In genomic region chr6:58856494-58856893, GRCm38 (mm10) we compare ENCODE assay signal across 16 mouse cellular contexts. TPM values are rescaled to one million over a fixed set of nuclear protein-coding genes. Genes with fewer than 3 reads are reported as not detected.
DNase-seq lines count a peak whose midpoint lies in the region; ATAC-seq lines count a peak whose summit lies in the region.
"Had no signal": no experiment of that assay in that cellular context is flagged by ENCODE, and none has a peak within 500 bp of the region (broad histone marks: within the 10 kb centered on the region; RNA-seq: fewer than 3 reads in every experiment).

No protein-coding gene starts in this region.

- WGBS in forebrain, embryonic 15.5 days: 68% methylated on average over 2 of the region's 2 CpGs
- 85% methylated on average over 2 of the region's 2 CpGs for WGBS in forebrain, embryonic 10.5 days
- 52% methylated on average over 2 of the region's 2 CpGs for WGBS in heart, embryonic 13.5 days
- 53% methylated on average over 2 of the region's 2 CpGs for WGBS in heart, embryonic 10.5 days
- 61% methylated on average over 2 of the region's 2 CpGs for WGBS in midbrain, embryonic 14.5 days
- 68% methylated on average over 2 of the region's 2 CpGs for WGBS in midbrain, embryonic 16.5 days

- H3K9me3 ChIP-seq in forebrain, embryonic 15.5 days: no peaks in the 10 kb centered on the region
- H3K9me3 ChIP-seq in forebrain, embryonic 10.5 days: no peaks in the 10 kb centered on the region
- H3K9me3 ChIP-seq in heart, embryonic 13.5 days: no peaks in the 10 kb centered on the region
- no peaks in the 10 kb centered on the region for H3K9me3 ChIP-seq in heart, embryonic 10.5 days
- no peaks in the 10 kb centered on the region for H3K9me3 ChIP-seq in midbrain, embryonic 14.5 days (ENCODE audit: control insufficient read depth, low read length)
- H3K9me3 ChIP-seq in midbrain, embryonic 16.5 days (replicated peaks; ENCODE audit: control insufficient read depth, low read length, poor library complexity, severe bottlenecking): no peaks in the 10 kb centered on the region
- H3K9me3 ChIP-seq: limb, embryonic 10.5 days had no signal

- no peak for ATAC-seq in forebrain, embryonic 15.5 days (replicated peaks)
- no peak for ATAC-seq in heart, embryonic 13.5 days (ENCODE audit: extremely low read depth, insufficient number of reproducible peaks, low FRiP score, low TSS enrichment)
- no peak for ATAC-seq in midbrain, embryonic 14.5 days (ENCODE audit: low FRiP score, low TSS enrichment)
- no peak; the same call in 1 of the 2 replicates for ATAC-seq in midbrain, embryonic 16.5 days
- ATAC-seq: lung, postnatal 0 days had no signal

- H3K36me3 ChIP-seq in forebrain, embryonic 15.5 days: no peaks in the 10 kb centered on the region
- H3K36me3 ChIP-seq in forebrain, embryonic 10.5 days (replicated peaks): 0 out of 2 replicates have a peak, but pooled peaks cover 2% of the 10 kb centered on the region
- H3K36me3 ChIP-seq in heart, embryonic 13.5 days: peaks cover 37% of the 10 kb centered on the region
- H3K36me3 ChIP-seq in heart, embryonic 10.5 days: peaks cover 7% of the 10 kb centered on the region; the same call in 1 of the 2 replicates
- 0 out of 2 replicates have a peak, but pooled peaks cover 4% of the 10 kb centered on the region for H3K36me3 ChIP-seq in midbrain, embryonic 14.5 days (ENCODE audit: control insufficient read depth, insufficient read depth, low read length)
- peaks cover 4% of the 10 kb centered on the region; the same call in 1 of the 2 replicates for H3K36me3 ChIP-seq in midbrain, embryonic 16.5 days (ENCODE audit: control insufficient read depth, insufficient read depth, low read length)
- H3K36me3 ChIP-seq: limb, embryonic 10.5 days had no signal

- peaks cover 30% of the 10 kb centered on the region for H3K4me1 ChIP-seq in forebrain, embryonic 15.5 days
- H3K4me1 ChIP-seq in forebrain, embryonic 10.5 days: no peaks in the 10 kb centered on the region
- H3K4me1 ChIP-seq in heart, embryonic 13.5 days: peaks cover 15% of the 10 kb centered on the region
- H3K4me1 ChIP-seq in heart, embryonic 10.5 days: 0 out of 2 replicates have a peak, but pooled peaks cover 4% of the 10 kb centered on the region
- H3K4me1 ChIP-seq in midbrain, embryonic 14.5 days (ENCODE audit: control insufficient read depth, insufficient read depth, low read length): peaks cover 5% of the 10 kb centered on the region; the same call in 1 of the 2 replicates
- H3K4me1 ChIP-seq in midbrain, embryonic 16.5 days (ENCODE audit: control insufficient read depth, insufficient read depth, low read length): peaks cover 6% of the 10 kb centered on the region; the same call in 1 of the 2 replicates
- H3K4me1 ChIP-seq: limb, embryonic 10.5 days had no signal

- H3K27me3 ChIP-seq in forebrain, embryonic 15.5 days: no peaks in the 10 kb centered on the region
- no peaks in the 10 kb centered on the region for H3K27me3 ChIP-seq in forebrain, embryonic 10.5 days (ENCODE audit: poor library complexity, severe bottlenecking)
- no peaks in the 10 kb centered on the region for H3K27me3 ChIP-seq in heart, embryonic 13.5 days (replicated peaks)
- H3K27me3 ChIP-seq in heart, embryonic 10.5 days (ENCODE audit: insufficient read depth, poor library complexity, severe bottlenecking): no peaks in the 10 kb centered on the region
- H3K27me3 ChIP-seq in midbrain, embryonic 14.5 days (ENCODE audit: control insufficient read depth, insufficient read depth, low read length): no peaks in the 10 kb centered on the region
- H3K27me3 ChIP-seq in midbrain, embryonic 16.5 days (ENCODE audit: control insufficient read depth, insufficient read depth, low read depth, low read length): no peaks in the 10 kb centered on the region

- no peak for DNase-seq in forebrain, embryonic 10.5 days (ENCODE audit: extremely low spot score, low spot score)
- DNase-seq in heart, embryonic 10.5 days (ENCODE audit: low spot score): no peak
- no peak for DNase-seq in midbrain, embryonic 14.5 days
- no peak for DNase-seq in thymus, postnatal 4 days
- DNase-seq: forebrain, postnatal 0 days; gastrocnemius, postnatal 36 days; kidney, adult 11 months; kidney, postnatal 25 days; right cerebral cortex, postnatal 25 days; thymus, postnatal 36 days had no signal

- H3K4me2 ChIP-seq in forebrain, embryonic 15.5 days (replicated peaks): no peak overlapping the region
- H3K4me2 ChIP-seq in heart, embryonic 13.5 days: no peak overlapping the region
- H3K4me2 ChIP-seq in midbrain, embryonic 14.5 days (ENCODE audit: low read length): no peak overlapping the region
- no peak overlapping the region for H3K4me2 ChIP-seq in midbrain, embryonic 16.5 days (ENCODE audit: low read length)

- peak overlapping the region; percentile 78 for H3K27ac ChIP-seq in forebrain, embryonic 15.5 days (replicated peaks)
- no peak overlapping the region for H3K27ac ChIP-seq in forebrain, embryonic 10.5 days
- 0 out of 2 replicates have a peak overlapping the region, but pooled peaks have one; percentile 8 for H3K27ac ChIP-seq in heart, embryonic 13.5 days (replicated peaks)
- no peak overlapping the region for H3K27ac ChIP-seq in heart, embryonic 10.5 days
- 0 out of 2 replicates have a peak overlapping the region, but pooled peaks have one; percentile 22 for H3K27ac ChIP-seq in midbrain, embryonic 14.5 days (replicated peaks; ENCODE audit: low read depth, low read length)
- no peak overlapping the region for H3K27ac ChIP-seq in midbrain, embryonic 16.5 days (ENCODE audit: low read length)
- H3K27ac ChIP-seq: limb, embryonic 10.5 days; liver, embryonic 14.5 days had no signal

- H3K4me3 ChIP-seq in forebrain, embryonic 15.5 days: no peak overlapping the region
- no peak overlapping the region for H3K4me3 ChIP-seq in forebrain, embryonic 10.5 days
- H3K4me3 ChIP-seq in heart, embryonic 13.5 days: no peak overlapping the region
- no peak overlapping the region for H3K4me3 ChIP-seq in heart, embryonic 10.5 days
- no peak overlapping the region for H3K4me3 ChIP-seq in midbrain, embryonic 14.5 days (replicated peaks; ENCODE audit: low read depth, low read length)
- no peak overlapping the region for H3K4me3 ChIP-seq in midbrain, embryonic 16.5 days (ENCODE audit: low read depth, low read length)
- H3K4me3 ChIP-seq: limb, embryonic 10.5 days had no signal

- no peak overlapping the region for H3K9ac ChIP-seq in forebrain, embryonic 15.5 days (replicated peaks)
- no peak overlapping the region for H3K9ac ChIP-seq in heart, embryonic 13.5 days
- H3K9ac ChIP-seq in midbrain, embryonic 14.5 days (replicated peaks; ENCODE audit: low read length): no peak overlapping the region
- no peak overlapping the region for H3K9ac ChIP-seq in midbrain, embryonic 16.5 days (ENCODE audit: low read depth, low read length)
- H3K9ac ChIP-seq: forebrain, postnatal 0 days; liver, embryonic 14.5 days had no signal

RNA-seq across cellular contexts. Expression of gene Herc3, which starts 25.2 kb away (rescaled TPM):
- 26.7 and 28.3 TPM in 2 replicates for polyA plus RNA-seq in forebrain, embryonic 15.5 days (2015; fragmentation: Nextera tagmentation; extraction: Ambion mirVana)
- polyA plus RNA-seq in forebrain, embryonic 10.5 days (2016; fragmentation: Nextera tagmentation; extraction: Ambion mirVana): 7.0 and 7.5 TPM in 2 replicates
- 34.2 and 34.6 TPM in 2 replicates for polyA plus RNA-seq in heart, embryonic 13.5 days (2015; fragmentation: Nextera tagmentation; extraction: Ambion mirVana)
- 9.1 and 17.3 TPM in 2 replicates for polyA plus RNA-seq in heart, embryonic 10.5 days (2016; fragmentation: Nextera tagmentation; extraction: Ambion mirVana)
- 29.2 and 30.4 TPM in 2 replicates for polyA plus RNA-seq in midbrain, embryonic 14.5 days (2014; fragmentation: Nextera tagmentation; extraction: Ambion mirVana)
- polyA plus RNA-seq in midbrain, embryonic 16.5 days (2015; fragmentation: Nextera tagmentation; extraction: Ambion mirVana): 29.8 and 31.9 TPM in 2 replicates

RNA-seq across cellular contexts. Expression of gene Nap1l5, which starts 50.4 kb away (rescaled TPM):
- 69.4 and 90.4 TPM in 2 replicates for polyA plus RNA-seq in forebrain, embryonic 15.5 days (2015; fragmentation: Nextera tagmentation; extraction: Ambion mirVana)
- polyA plus RNA-seq in forebrain, embryonic 10.5 days (2016; fragmentation: Nextera tagmentation; extraction: Ambion mirVana): 4.3 and 4.8 TPM in 2 replicates
- 1.2 and 2.0 TPM in 2 replicates for polyA plus RNA-seq in heart, embryonic 13.5 days (2015; fragmentation: Nextera tagmentation; extraction: Ambion mirVana)
- 1.5 and 1.8 TPM in 2 replicates for polyA plus RNA-seq in heart, embryonic 10.5 days (2016; fragmentation: Nextera tagmentation; extraction: Ambion mirVana)
- polyA plus RNA-seq in midbrain, embryonic 14.5 days (2014; fragmentation: Nextera tagmentation; extraction: Ambion mirVana): 225 and 247 TPM in 2 replicates
- 310 and 365 TPM in 2 replicates for polyA plus RNA-seq in midbrain, embryonic 16.5 days (2015; fragmentation: Nextera tagmentation; extraction: Ambion mirVana)

Comparison
In these comparisons a context has a peak if more than half of its experiments do, and no peak if none do; other contexts are left out.
1. H3K27ac ChIP-seq: peak in forebrain, embryonic 15.5 days (single experiment), heart, embryonic 13.5 days (single experiment) and midbrain, embryonic 14.5 days (single experiment); none in forebrain, embryonic 10.5 days (single experiment), heart, embryonic 10.5 days (single experiment) and midbrain, embryonic 16.5 days (single experiment).
2. RNA of gene Nap1l5, which starts 50.4 kb away (polyA plus RNA-seq): 310 to 365 TPM in midbrain, embryonic 16.5 days, 225 to 247 TPM in midbrain, embryonic 14.5 days and 69.4 to 90.4 TPM in forebrain, embryonic 15.5 days; 4.3 to 4.8 TPM in forebrain, embryonic 10.5 days, 1.2 to 2.0 TPM in heart, embryonic 13.5 days and 1.5 to 1.8 TPM in heart, embryonic 10.5 days; every median in the first group is over 10 times any median in the second.